Mouse (Mus musculus) embryonic fibroblast, embryonic 13.5 days (primary cell): ENCODE results near the gene Bmp2k.

Experiments
- CTCF ChIP-seq: IDR thresholded peaks from 2 replicates; pipeline ENCODE4 v1.5.1; 2011; ENCODE audit warnings: mild to moderate bottlenecking, control low read depth, low read length, moderate library complexity, borderline replicate concordance; ENCODE audit not compliant: insufficient read depth
- POLR2A ChIP-seq: IDR thresholded peaks from 2 replicates; pipeline ENCODE4 v1.6.1; 2011; ENCODE audit warnings: low read depth, mild to moderate bottlenecking, control low read depth, low read length, moderate library complexity

GRCm38 (mm10) chr5:97099954-97100353, 102.5 kb downstream of the Bmp2k start:
- TF ChIP-seq CTCF (no peak), POLR2A (no peak)
